Mouse (Mus musculus): ENCODE measurements around the gene Ms4a14. TPM values are rescaled to one million over a fixed set of nuclear protein-coding genes. Genes with fewer than 3 reads are reported as not detected.

Gene Ms4a14
- polyA plus RNA-seq (2016; fragmentation: Nextera tagmentation; extraction: Ambion mirVana): 0.05 TPM in 1 of 2 replicates, not detected in the other

- H3K9ac ChIP-seq: no peak within 1 kb of the TSS
- WGBS: 68% methylated on average over 1 of the region's 1 CpGs
- ATAC-seq (ENCODE audit: insufficient number of reproducible peaks, insufficient read depth, low FRiP score, low TSS enrichment): no peak
These were observed at the start of gene Ms4a14 for GRCm38 (mm10) chr19:11314354-11314753. Ms4a14 (minus strand) TSS chr19:11314454.

GRCm38 (mm10) chr19:11362002-11362401 is 47.7 kb upstream of the Ms4a14 start:
- Histone ChIP-seq H3K4me2 (replicated peaks) (no peak overlapping the region), H3K9me3 (no peaks in the 10 kb centered on the region)
- no peak for ATAC-seq (ENCODE audit: insufficient number of reproducible peaks, insufficient read depth, low FRiP score, low TSS enrichment)

More at GRCm38 (mm10) chr19:11314354-11314753, at the start of gene Ms4a14:
- Histone ChIP-seq H3K27me3 (no peaks in the 10 kb centered on the region), H3K36me3 (no peaks in the 10 kb centered on the region), H3K4me2 (replicated peaks) (no peak within 1 kb of the TSS), H3K27ac (no peak within 1 kb of the TSS), H3K9me3 (0 out of 2 replicates have a peak, but pooled peaks cover 3% of the 10 kb centered on the region), H3K4me3 (no peak within 1 kb of the TSS), H3K4me1 (no peaks in the 10 kb centered on the region)

GRCm38 (mm10) chr19:11360106-11360505 is 45.9 kb upstream of the Ms4a14 start:
- Histone ChIP-seq H3K9me3 (no peaks in the 10 kb centered on the region), H3K36me3 (no peaks in the 10 kb centered on the region), H3K27ac (no peak overlapping the region), H3K4me1 (no peaks in the 10 kb centered on the region), H3K4me2 (replicated peaks) (no peak overlapping the region), H3K9ac (no peak overlapping the region), H3K4me3 (no peak overlapping the region), H3K27me3 (no peaks in the 10 kb centered on the region)
- ATAC-seq (ENCODE audit: insufficient number of reproducible peaks, insufficient read depth, low FRiP score, low TSS enrichment): no peak
- 53% methylated on average over 3 of the region's 3 CpGs for WGBS

More at GRCm38 (mm10) chr19:11362002-11362401, 47.7 kb upstream of the Ms4a14 start:
- no peaks in the 10 kb centered on the region for H3K36me3 ChIP-seq
- no peaks in the 10 kb centered on the region for H3K27me3 ChIP-seq
- no peak overlapping the region for H3K4me3 ChIP-seq
- H3K27ac ChIP-seq: no peak overlapping the region
- H3K9ac ChIP-seq: no peak overlapping the region
- no peaks in the 10 kb centered on the region for H3K4me1 ChIP-seq

GRCm38 (mm10) chr19:11355730-11356129 is 41.5 kb upstream of the Ms4a14 start:
- no peak overlapping the region for H3K4me3 ChIP-seq
- ATAC-seq (ENCODE audit: insufficient number of reproducible peaks, insufficient read depth, low FRiP score, low TSS enrichment): no peak
- 81% methylated on average over 7 of the region's 7 CpGs for WGBS
- no peak overlapping the region for H3K4me2 ChIP-seq (replicated peaks)
- H3K4me1 ChIP-seq: no peaks in the 10 kb centered on the region
- H3K36me3 ChIP-seq: no peaks in the 10 kb centered on the region
- no peak overlapping the region for H3K9ac ChIP-seq
- no peaks in the 10 kb centered on the region for H3K9me3 ChIP-seq
- no peak overlapping the region for H3K27ac ChIP-seq
- H3K27me3 ChIP-seq: no peaks in the 10 kb centered on the region

GRCm38 (mm10) chr19:11351878-11352277 is 37.6 kb upstream of the Ms4a14 start:
- no peaks in the 10 kb centered on the region for H3K36me3 ChIP-seq
- ATAC-seq (ENCODE audit: insufficient number of reproducible peaks, insufficient read depth, low FRiP score, low TSS enrichment): no peak
- no peaks in the 10 kb centered on the region for H3K4me1 ChIP-seq
- H3K9me3 ChIP-seq: no peaks in the 10 kb centered on the region
- no peak overlapping the region for H3K27ac ChIP-seq
- no peak overlapping the region for H3K9ac ChIP-seq
- H3K4me2 ChIP-seq (replicated peaks): no peak overlapping the region
- no peaks in the 10 kb centered on the region for H3K27me3 ChIP-seq
- 58% methylated on average over 3 of the region's 3 CpGs for WGBS
- no peak overlapping the region for H3K4me3 ChIP-seq

GRCm38 (mm10) chr19:11349698-11350481 is 35.6 kb upstream of the Ms4a14 start:
- Histone ChIP-seq H3K27me3 (no peaks in the 10 kb centered on the region), H3K4me2 (replicated peaks) (no peak overlapping the region), H3K36me3 (no peaks in the 10 kb centered on the region), H3K9me3 (no peaks in the 10 kb centered on the region), H3K4me3 (no peak overlapping the region), H3K27ac (no peak overlapping the region), H3K4me1 (no peaks in the 10 kb centered on the region), H3K9ac (no peak overlapping the region)
- ATAC-seq (ENCODE audit: insufficient number of reproducible peaks, insufficient read depth, low FRiP score, low TSS enrichment): no peak
- WGBS: 59% methylated on average over 7 of the region's 7 CpGs

- H3K4me1 ChIP-seq: no peaks in the 10 kb centered on the region
- H3K9me3 ChIP-seq: no peaks in the 10 kb centered on the region
- ATAC-seq (ENCODE audit: insufficient number of reproducible peaks, insufficient read depth, low FRiP score, low TSS enrichment): no peak
- no peak overlapping the region for H3K4me2 ChIP-seq (replicated peaks)
- H3K36me3 ChIP-seq: no peaks in the 10 kb centered on the region
- H3K9ac ChIP-seq: no peak overlapping the region
- no peak overlapping the region for H3K27ac ChIP-seq
- no peaks in the 10 kb centered on the region for H3K27me3 ChIP-seq
- no peak overlapping the region for H3K4me3 ChIP-seq
These were observed 29.7 kb upstream of the Ms4a14 start for GRCm38 (mm10) chr19:11343992-11344391.

GRCm38 (mm10) chr19:11343147-11343546 is 28.9 kb upstream of the Ms4a14 start:
- Histone ChIP-seq H3K4me3 (no peak overlapping the region), H3K27ac (no peak overlapping the region), H3K27me3 (no peaks in the 10 kb centered on the region), H3K9me3 (no peaks in the 10 kb centered on the region), H3K4me1 (no peaks in the 10 kb centered on the region), H3K9ac (no peak overlapping the region), H3K36me3 (no peaks in the 10 kb centered on the region), H3K4me2 (replicated peaks) (no peak overlapping the region)
- no peak for ATAC-seq (ENCODE audit: insufficient number of reproducible peaks, insufficient read depth, low FRiP score, low TSS enrichment)

- Histone ChIP-seq H3K9me3 (no peaks in the 10 kb centered on the region), H3K4me2 (replicated peaks) (no peak within 1 kb of the TSS), H3K4me3 (no peak within 1 kb of the TSS), H3K36me3 (no peaks in the 10 kb centered on the region), H3K27ac (no peak within 1 kb of the TSS), H3K27me3 (no peaks in the 10 kb centered on the region), H3K4me1 (no peaks in the 10 kb centered on the region), H3K9ac (no peak within 1 kb of the TSS)
- WGBS: 81% methylated on average over 6 of the region's 6 CpGs
- ATAC-seq (ENCODE audit: insufficient number of reproducible peaks, insufficient read depth, low FRiP score, low TSS enrichment): no peak
These were observed 21.7 kb upstream of the Ms4a14 start, which contains the start of gene Ms4a7 for GRCm38 (mm10) chr19:11335932-11336331. Ms4a7 (minus strand) TSS chr19:11336146.

- Histone ChIP-seq H3K4me2 (replicated peaks) (no peak overlapping the region), H3K9me3 (0 out of 2 replicates have a peak, but pooled peaks cover 3% of the 10 kb centered on the region), H3K9ac (no peak overlapping the region), H3K27me3 (no peaks in the 10 kb centered on the region), H3K27ac (no peak overlapping the region), H3K4me3 (no peak overlapping the region), H3K36me3 (no peaks in the 10 kb centered on the region), H3K4me1 (no peaks in the 10 kb centered on the region)
- WGBS: 76% methylated on average over 1 of the region's 1 CpGs
- no peak for ATAC-seq (ENCODE audit: insufficient number of reproducible peaks, insufficient read depth, low FRiP score, low TSS enrichment)
These were observed 6.9 kb upstream of the Ms4a14 start for GRCm38 (mm10) chr19:11321123-11321522.

- no peak overlapping the region for H3K9ac ChIP-seq
- WGBS: 87% methylated on average over 4 of the region's 4 CpGs
These were observed 2.5 kb upstream of the Ms4a14 start for GRCm38 (mm10) chr19:11316786-11317185.

GRCm38 (mm10) chr19:11308888-11309287 is 5.4 kb downstream of the Ms4a14 start:
- ATAC-seq (ENCODE audit: insufficient number of reproducible peaks, insufficient read depth, low FRiP score, low TSS enrichment): no peak

More at GRCm38 (mm10) chr19:11316786-11317185, 2.5 kb upstream of the Ms4a14 start:
- no peaks in the 10 kb centered on the region for H3K27me3 ChIP-seq
- no peak overlapping the region for H3K4me2 ChIP-seq (replicated peaks)
- no peaks in the 10 kb centered on the region for H3K36me3 ChIP-seq
- H3K4me1 ChIP-seq: no peaks in the 10 kb centered on the region
- 0 out of 2 replicates have a peak, but pooled peaks cover 3% of the 10 kb centered on the region for H3K9me3 ChIP-seq
- no peak overlapping the region for H3K27ac ChIP-seq
- H3K4me3 ChIP-seq: no peak overlapping the region
- ATAC-seq (ENCODE audit: insufficient number of reproducible peaks, insufficient read depth, low FRiP score, low TSS enrichment): no peak

More at GRCm38 (mm10) chr19:11308888-11309287, 5.4 kb downstream of the Ms4a14 start:
- H3K36me3 ChIP-seq: no peaks in the 10 kb centered on the region
- H3K9ac ChIP-seq: no peak overlapping the region
- H3K27me3 ChIP-seq: no peaks in the 10 kb centered on the region
- H3K27ac ChIP-seq: no peak overlapping the region
- H3K4me2 ChIP-seq (replicated peaks): no peak overlapping the region
- H3K9me3 ChIP-seq: no peaks in the 10 kb centered on the region
- H3K4me3 ChIP-seq: no peak overlapping the region
- H3K4me1 ChIP-seq: no peaks in the 10 kb centered on the region
